Mouse (Mus musculus) gastrocnemius, postnatal 14 days (tissue): ENCODE results near the gene Zdhhc16. TPM values are rescaled to one million over a fixed set of nuclear protein-coding genes. Genes with fewer than 3 reads are reported as not detected.

Source experiments
- DNase-seq: peaks from one replicate; pipeline ENCODE4 v3.0.0; 2021; ENCODE audit warnings: mixed read lengths
- intact Hi-C: fragments of 180-260 bp; cut with DNase I; formaldehyde crosslinking; loops from one replicate; pipeline ENCODE4 v1.15.1; 2025; ENCODE audit warnings: low total_unique reads
- long read RNA-seq, 2 experiments: library from polyadenylated mRNA; stranded (forward); transcript quantifications; one replicate each; pipeline ENCODE4 v2.0.0; 2021
- total RNA-seq, 2 experiments: library from RNA; stranded (reverse); gene quantifications; 2 replicates each; pipeline ENCODE4 v1.2.3; 2021

Gene Zdhhc16
- total RNA-seq: 10 to 100 TPM; 18.0 to 21.3 TPM
- long read RNA-seq, experiment 1, transcript Zdhhc16-201 (11 exons, 1,821 nt): major isoform, 14 of 40 reads
- long read RNA-seq, experiment 1, partial matches to known transcripts: 1 of 40 reads
- long read RNA-seq, experiment 1, other reads (novel, unspliced or antisense): 25 of 40 reads
- long read RNA-seq, experiment 2, transcript Zdhhc16-201 (11 exons, 1,821 nt): major isoform, 10 of 44 reads
- long read RNA-seq, experiment 2, partial matches to known transcripts: 1 of 44 reads
- long read RNA-seq, experiment 2, other reads (novel, unspliced or antisense): 33 of 44 reads

GRCm38 (mm10) chr19:41933179-41934086, at the start of gene Zdhhc16, which contains the start of gene Exosc1:
Gene Zdhhc16, plus strand, starts transcription at chr19:41933480.
Gene Exosc1, minus strand, starts transcription at chr19:41933423.
- DNase-seq: peak; percentile 98
- intact Hi-C loops: no loop called here

GRCm38 (mm10) chr19:41883882-41884281, 49.4 kb upstream of the Zdhhc16 start:
- DNase-seq: no peak
- intact Hi-C loops: no loop called here

DNA sequence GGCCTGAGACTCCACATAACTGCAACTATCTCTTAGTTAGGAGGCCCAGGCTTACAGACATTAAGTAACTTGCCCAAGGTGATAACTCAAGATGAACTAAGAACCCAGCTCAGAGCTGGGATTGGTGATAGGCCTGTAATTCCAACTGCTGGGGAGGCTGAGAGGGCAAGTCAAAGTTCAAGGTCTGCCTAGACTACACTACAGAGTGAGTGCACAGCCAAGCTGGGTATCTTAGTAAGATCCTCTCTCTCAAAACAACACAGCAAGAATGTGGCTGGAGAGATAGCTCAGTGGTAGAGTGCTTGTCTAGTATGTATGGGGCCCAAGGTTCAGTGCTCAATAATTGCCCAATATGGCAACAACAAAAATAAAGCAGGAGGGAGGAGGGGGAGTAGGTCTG, 45.1 kb upstream of the Zdhhc16 start:
- intact Hi-C loops: no loop called here
- DNase-seq: no peak

DNA sequence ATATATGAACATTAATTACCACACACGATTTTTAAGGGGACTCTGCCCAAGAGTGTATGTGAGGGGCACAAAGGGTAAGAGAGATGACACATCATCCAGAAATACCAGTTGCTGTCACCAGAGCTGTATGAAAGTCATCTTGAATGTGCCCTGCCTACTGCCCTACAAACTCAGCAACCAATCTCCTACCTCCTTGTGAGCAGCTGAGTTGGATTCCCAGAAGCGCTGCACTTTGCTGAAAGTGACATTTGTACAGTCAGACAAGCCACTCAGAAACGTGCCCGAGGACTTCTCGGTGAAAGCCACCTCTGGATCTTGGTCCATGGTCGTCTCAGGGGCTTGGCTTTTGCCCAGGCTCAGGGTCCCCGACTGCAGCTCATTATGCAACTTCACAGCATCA, 38.3 kb upstream of the Zdhhc16 start:
- intact Hi-C loops: no loop called here
- DNase-seq: no peak

DNA sequence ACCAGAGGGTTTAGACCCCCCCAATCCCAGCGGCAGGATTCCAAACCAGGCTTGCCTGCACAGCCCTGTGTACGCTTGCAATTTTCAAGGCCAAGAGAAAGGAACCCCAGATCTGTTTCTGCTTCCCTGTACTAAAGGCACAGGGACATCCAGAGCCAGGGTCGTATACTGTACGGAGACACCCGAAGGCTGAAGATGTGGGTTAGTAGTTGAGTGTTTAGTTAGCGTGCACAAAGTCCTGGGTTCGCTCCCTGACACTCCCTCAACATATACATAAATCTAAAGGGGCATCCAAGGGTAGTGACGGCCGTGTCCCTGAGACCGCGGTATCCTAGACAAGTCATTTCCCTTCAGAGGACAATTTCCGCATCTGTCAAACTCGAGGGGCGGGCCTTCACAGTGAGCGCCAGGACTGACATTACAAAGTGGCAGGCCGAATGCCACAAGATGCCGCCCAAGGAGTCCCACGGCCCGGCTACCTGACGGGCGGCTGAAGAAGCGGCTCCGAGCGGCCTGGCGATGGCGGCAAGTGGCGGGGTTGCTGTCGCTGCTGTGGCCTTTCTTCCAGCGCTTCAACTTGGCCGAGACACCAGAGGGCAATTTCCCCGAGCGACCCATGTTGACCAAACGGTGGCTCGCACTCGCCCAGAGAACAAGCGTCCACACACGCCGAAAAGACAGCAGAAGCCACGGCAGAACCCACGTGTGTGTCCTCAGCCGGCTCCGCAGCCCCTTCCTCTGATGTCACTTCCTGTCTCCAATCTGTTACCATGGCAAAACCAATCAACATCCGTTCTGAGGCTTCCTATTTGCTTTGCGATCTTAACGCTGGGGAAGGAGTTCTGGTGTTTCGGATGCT, 37.6 kb upstream of the Zdhhc16 start, which contains the start of gene Rrp12:
Gene Rrp12 (minus strand): TSS at position 714 of the 859 bp plus-strand sequence.
- DNase-seq: peak; percentile 71
- intact Hi-C loops: no loop called here

- no peak for DNase-seq
- intact Hi-C loops: no loop called here
Measured at GRCm38 (mm10) chr19:41896319-41896711, 37.0 kb upstream of the Zdhhc16 start.

DNA sequence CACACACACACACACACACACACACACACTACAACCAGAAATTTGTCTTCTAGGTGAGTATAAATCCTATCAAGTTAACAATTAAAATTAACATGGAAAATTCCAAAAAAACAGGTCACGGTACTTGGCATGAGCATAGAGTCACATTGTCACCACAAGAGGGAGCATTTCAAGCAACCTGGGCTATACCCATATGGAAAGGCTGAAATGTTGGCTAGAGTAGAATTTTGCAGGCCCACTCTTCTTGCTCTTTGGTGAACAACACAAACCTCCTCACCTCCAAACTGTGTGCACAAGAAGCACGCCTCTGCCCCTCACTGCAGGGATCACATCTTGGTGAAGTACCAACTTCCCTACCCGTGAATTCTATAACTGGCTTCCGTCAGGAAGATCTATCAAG, 34.4 kb upstream of the Zdhhc16 start:
- no peak for DNase-seq
- intact Hi-C loops: no loop called here

DNA sequence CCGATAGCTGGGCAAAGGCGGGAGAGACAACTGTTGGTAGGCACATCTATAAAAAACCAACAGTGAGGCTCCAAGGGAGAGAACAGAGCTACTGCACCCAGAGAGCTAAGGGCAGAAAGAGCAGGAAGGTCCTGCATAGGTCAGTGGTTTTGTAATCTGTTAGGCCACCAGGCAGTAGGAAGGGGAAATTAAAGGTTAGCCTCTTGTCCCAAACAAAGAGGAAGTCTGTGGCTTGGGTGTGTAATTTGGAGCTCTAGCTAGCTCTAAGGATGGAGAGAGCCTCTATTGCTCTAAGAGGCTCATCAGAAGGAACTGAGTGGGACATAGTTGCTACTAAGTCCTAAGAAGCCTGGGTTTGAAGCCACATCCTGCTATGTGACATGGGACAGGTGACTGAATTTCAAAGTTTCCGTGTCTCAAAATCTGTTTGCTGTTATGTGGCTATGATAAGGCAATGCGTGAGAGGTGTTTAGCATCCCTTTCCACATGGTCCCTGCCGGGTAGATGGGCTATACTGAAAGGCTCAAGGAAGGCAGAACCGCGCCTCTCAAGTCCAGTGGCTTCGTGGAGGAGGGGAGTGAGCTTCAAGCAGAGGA, 32.7 kb upstream of the Zdhhc16 start:
- intact Hi-C loops: no loop called here
- DNase-seq: no peak

DNA sequence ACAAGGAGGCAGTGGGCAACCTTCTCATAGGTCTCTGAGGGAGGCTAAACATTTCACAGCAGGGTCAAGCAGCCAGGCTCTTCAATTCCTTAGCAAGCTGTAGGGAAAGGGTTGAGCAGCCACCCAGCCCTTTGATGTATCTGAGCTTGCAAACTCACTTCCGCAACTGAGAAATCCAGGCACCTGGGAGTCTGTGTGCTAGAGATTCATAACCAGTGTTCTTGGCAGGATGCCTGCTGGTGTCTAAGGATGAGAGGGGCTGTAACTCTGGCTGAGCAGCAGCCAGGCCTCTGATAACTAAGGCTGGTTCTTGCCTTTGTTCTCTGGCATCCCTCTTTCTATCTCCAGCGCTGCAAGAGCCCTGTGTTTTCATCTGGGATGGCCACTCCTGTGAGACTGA, 31.6 kb upstream of the Zdhhc16 start:
- intact Hi-C loops: no loop called here
- DNase-seq: no peak

GRCm38 (mm10) chr19:41902848-41903593, 30.3 kb upstream of the Zdhhc16 start:
- no peak for DNase-seq
- intact Hi-C loops: no loop called here

DNA sequence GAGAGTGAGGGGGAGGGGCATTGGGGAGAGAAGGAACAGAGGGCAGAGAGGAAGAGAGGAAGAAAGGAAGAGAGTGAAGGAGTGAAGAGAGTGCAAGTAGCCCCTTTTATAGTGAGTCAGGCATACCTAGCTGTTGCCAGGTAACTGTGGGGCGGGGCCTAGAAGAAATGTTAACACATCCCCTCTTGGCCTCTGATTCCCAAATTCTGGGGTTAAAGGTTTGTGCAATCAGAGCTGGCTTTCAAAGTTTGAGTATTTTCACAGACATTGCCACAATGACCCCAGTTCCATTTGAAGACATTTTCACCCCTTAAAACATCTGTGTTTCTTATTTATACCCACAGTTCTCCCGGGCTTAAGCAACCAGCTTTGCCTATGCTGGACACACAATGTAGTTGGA, 28.0 kb upstream of the Zdhhc16 start:
- intact Hi-C loops: no loop called here

GRCm38 (mm10) chr19:41906311-41907078, 26.8 kb upstream of the Zdhhc16 start:
- no peak for DNase-seq
- intact Hi-C loops: no loop called here

More for the DNA sequence above, 28.0 kb upstream of the Zdhhc16 start:
- DNase-seq: no peak

DNA sequence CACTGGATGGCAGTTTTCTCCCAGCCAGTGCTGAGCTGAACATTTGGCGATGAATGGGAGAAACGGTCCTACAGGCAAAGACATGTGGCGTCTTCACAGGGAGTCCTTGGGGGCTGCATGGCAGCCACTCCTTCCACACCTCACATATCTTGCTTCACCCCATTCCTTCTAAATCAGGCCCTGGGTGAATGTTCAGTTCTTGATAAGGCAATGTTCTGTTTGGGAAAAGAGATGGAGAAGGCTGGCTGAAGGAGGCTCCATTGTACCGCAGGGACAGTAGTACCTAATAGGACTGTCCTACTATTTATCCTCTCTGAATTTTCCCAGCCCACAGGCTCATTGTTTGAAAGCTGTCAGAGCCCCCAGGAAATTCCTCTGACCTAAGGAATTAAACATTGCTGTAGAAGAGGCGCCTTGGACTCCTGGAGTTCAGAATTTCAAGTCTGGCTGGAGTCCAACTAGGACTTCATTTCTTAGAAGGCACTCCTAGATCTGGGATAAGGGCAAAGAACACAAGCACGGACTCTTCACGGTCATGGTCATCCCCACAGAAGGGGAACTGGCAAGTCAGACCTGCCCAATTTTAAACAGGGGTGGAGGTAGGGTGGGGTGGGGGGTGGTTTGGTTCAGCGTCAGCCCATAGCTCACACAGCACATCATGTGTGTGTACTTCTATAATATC, 26.1 kb upstream of the Zdhhc16 start:
- DNase-seq: no peak
- intact Hi-C loops: no loop called here

GRCm38 (mm10) chr19:41908736-41909135, 24.5 kb upstream of the Zdhhc16 start:
- no peak for DNase-seq
- intact Hi-C loops: no loop called here

- intact Hi-C loops: no loop called here
- no peak for DNase-seq
Measured at GRCm38 (mm10) chr19:41910396-41910795, 22.9 kb upstream of the Zdhhc16 start.

DNA sequence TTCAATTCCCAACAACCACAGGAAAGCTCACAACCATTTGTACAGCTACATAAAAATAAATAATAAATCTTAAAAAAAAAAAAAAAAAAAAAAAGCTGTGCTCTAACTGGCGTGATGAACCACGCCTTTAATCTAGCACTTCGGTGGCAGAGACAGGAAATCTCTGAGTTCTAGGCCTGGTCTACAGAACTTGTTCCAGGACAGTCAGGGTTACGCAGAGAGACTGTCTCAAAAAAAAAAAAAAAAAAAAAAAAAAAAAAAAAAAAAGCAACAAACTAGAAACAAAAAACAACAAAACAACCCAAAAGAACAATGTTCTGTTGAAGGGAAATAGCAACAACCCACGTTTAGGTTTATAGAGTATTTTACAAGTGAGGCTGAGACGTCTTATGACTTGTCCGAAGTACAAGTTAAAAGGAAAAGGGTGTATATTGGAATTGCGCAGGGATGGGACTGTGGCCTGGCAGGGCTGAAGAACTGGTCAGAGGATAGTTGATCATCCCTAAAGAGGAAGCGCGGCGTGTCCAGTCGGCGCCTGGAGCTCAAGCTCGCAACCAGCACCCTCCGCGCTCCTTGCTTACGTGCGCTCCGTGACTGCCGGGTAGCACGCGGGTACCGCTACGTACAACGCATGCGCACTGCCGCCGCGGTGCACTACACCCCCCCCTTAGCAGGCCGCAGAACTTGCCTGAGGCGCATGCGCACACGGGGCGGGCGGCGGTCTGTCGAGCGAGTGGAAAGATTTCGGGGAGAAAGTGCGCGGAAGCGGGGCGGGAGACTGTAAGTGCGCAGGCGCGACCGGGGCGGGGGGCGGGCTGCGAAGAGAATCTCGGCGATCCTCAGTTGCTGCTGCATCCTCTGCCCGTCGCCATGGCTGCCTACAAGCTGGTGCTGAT, 21.9 kb upstream of the Zdhhc16 start, which contains the start of gene Pgam1:
Gene Pgam1 (plus strand): TSS at position 746 of the 896 bp plus-strand sequence.
- intact Hi-C loops: no loop called here

More for the DNA sequence above, 21.9 kb upstream of the Zdhhc16 start, which contains the start of gene Pgam1:
- peak; percentile 98 for DNase-seq
